Mouse (Mus musculus) gastrocnemius, adult 8-10 months (tissue): ENCODE data around the gene Sf1. TPM values are rescaled to one million over a fixed set of nuclear protein-coding genes. Genes with fewer than 3 reads are reported as not detected.

Experiments used
- DNase-seq, 2 experiments: peaks; one replicate each; pipeline ENCODE4 v3.0.0; 2022; ENCODE audit warnings: low spot score in 2 of 2
- microRNA-seq: library from miRNA; unstranded; fragments of <30 nt; microRNA quantifications from one replicate; pipeline ENCODE4 v1.2.0, GENCODE M21; 2022
- total RNA-seq, 4 experiments: library from RNA; stranded (reverse); gene quantifications; 2 replicates each; pipeline ENCODE4 v1.2.4; 2022

Sf1 gene
- total RNA-seq, 4 experiments from 2014 or later = 69.0 to 88.0 (median 73.8) TPM

DNA sequence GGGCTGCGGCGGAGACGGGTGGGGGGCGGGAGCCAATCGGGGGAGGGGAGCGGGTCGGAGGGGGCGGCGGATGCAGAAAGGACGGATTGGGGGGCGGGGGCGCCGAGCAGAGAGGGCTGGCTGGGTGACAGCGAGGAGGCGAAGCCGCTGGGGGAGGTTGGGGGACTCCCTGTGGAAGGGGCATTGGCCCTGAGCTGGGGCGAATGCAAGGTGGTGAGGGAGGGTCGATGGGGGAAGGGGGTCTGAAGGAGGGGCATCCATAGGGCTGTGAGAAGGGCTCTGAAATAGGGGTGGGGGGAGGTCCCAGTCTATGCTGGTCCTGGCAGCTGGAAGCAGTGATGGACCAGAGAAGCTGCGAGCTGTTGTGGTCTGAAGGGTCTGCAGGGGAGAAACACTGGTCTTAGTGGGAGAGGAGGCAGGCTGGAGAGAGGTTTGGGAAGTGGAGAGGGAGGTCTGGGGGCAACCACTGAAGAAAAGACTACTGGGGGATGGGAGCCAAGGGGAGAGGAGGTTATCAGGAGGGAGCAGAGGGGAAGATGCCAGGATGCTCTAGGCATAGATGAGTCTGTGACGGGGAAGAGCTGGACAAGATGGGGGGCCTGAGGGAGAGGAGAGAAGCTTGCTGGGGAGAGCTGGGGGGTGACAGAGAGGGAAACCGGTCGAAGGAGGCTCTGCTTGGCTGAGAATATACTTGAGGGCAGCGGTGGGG lies 55.6 kb downstream of the Sf1 start:
- DNase-seq = no peak

DNA sequence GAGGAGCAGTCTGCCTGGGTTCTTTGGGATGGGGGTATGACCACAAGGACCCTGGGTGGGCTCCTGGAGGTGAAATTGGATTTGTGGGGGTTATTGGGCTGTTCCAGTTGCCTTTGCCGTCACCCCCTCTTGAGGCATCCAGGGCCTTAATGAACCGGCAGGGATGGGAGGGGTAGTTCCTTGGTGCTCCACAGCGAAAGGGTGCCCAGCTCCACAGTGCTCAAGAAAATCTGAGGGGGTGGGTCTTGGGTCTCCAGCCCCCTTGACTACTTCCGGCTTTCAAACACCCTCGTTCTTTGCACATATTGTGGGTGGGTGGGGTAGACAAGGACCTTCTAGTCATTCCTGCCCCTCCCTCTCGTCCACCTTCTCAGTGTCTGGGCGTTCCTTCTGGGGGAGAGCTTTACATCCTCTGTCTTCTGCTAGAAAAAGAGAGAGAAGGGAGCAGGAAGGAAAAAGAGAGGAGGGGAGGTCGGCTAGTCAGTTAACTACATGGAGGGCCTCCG lies 56.4 kb downstream of the Sf1 start:
- no peak for DNase-seq

DNA sequence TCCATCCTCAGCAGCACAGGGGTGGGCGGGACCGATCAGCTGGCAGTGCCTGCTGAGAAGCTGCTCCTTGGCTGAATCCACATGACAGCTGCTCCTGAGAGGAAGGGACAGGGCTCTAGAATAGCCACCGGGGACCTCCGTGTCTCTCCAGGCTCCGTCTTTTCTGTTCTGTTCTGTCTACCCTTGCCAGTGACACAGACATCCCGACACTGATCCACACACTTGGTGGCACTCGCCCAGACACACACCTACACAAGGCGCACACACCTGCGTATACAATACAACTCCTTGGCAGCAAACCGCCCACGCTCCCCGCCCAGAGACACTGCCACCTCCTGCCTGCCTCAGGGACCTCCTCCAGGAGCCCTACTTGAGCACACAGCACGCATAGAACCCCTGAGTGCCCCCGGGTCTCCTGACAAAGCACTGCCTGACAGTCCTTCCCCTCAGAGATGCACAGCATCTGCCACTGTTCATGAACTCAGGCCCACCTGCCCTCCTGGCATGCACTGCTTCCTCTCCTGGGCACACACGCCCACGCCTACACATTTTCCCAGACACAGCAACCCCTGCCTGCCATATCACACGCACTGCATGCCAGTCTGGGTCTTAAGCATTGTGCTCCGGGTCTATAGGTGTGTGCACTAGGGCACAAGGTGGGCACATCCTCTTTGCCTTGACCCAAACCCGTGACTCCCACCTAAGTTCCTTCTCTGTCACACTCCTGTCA lies 57.2 kb downstream of the Sf1 start:
- no peak for DNase-seq

DNA sequence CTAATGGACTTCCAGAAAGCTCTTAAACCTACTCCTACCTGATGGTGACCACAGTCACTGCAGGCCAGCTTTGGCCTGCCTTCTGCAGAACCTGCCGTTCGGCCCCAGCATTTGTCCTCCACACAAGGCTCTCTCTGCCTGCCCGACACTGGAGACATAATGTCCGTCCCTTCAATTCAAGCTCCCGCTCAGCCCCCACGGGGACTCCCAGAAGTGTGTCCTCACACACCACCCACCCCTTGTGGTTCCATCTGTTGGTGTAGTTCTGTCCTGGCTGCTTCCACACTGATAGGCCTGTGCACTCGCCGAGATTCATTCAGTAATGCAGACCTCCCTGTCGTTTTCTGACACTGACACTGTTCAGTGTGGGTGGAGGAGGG lies 57.7 kb downstream of the Sf1 start:
- DNase-seq = no peak

DNA sequence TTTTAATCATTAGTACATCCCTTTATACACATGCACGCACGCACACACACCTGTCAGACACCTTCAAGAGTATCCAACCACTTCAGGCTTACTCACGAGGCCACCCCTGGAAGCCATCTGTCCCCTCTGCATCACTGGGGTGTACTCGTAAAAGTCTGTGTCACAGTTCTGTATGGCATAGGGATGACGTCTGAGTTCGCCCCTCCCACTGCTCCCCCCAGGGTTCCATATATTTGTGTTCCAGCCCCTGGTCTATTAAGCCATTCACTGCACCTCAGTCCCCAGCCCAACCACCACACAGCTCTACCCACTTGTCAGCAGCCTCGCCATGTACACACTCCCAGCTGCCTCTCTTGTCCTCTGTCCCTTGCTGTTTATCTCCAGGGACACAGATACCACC lies 58.5 kb downstream of the Sf1 start:
- no peak for DNase-seq

DNA sequence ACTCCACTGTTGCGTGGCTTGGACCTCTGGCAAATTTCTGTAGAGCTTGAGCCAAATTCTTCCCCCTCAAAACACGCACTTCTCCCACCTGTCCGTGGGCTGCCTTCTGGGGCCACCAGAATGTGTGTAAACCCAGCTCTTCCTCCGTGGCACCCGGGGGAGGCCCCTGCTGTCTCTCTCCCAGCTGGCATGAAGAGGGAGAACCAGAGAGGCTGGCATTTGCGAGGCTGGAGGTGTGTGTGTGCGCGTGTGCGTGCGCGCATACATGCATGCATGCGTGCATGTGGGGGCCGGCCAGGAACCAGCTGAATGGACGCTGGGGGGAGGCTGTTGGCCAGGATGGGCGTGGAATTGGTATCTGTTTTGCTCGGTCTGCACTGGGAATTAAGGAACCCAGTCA lies 59.8 kb downstream of the Sf1 start:
- no peak for DNase-seq

DNA sequence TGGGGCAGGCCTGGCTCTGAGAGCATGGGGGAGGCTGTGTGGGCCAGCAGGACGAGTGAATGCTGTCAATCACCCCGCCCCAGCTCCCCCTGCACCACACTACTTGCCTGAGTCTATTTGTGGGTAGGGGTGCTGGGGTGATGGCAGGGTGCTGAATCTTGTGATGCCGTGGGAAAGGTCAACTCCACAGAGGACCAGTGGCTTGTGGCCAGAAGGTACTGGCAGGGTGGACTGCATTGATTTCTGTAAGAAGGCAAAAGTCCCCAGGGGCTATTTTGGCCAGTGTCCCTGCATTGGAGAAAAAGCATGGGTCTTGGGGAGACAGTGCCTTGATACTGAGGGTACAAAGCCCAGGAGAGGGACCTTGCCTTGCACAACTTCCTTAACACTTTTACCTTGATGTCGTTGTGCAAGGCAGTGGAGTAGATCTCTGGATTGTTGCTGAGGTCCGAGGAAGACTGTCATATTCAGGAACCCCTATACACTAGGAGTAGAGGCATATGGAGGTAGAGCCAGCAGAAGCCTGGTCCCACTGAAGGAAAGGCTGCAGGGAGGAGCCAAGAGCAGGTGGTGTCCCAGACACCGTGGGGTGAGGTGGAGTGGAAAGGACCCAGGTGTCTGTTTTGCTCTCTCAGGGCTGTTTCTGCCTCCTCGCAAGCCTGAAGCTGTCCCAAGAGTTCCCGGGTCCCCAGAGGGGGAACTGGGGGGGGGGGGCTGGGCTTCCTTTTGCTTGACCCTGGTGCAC lies 60.8 kb downstream of the Sf1 start:
- DNase-seq = no peak

DNA sequence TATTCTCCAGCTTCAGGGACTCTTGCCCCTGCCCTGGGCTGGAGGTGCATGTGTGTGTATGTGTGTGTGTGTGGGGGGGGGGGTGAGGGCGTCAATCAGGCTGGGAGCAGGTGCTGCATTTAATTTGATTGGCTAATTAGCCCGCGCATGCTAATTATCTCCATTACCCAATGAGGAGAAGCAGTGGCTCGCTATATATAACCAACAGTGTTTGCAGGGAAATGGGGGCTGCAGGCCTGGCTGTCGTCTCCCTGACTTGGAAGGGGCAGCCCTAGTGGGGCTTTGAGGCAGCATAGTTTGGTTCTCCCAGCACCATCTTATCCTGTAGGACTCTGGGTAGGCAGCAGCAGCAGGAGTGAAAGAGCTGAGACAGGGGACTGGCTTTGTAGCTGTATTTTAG lies 62.1 kb downstream of the Sf1 start:
- no peak for DNase-seq

DNA sequence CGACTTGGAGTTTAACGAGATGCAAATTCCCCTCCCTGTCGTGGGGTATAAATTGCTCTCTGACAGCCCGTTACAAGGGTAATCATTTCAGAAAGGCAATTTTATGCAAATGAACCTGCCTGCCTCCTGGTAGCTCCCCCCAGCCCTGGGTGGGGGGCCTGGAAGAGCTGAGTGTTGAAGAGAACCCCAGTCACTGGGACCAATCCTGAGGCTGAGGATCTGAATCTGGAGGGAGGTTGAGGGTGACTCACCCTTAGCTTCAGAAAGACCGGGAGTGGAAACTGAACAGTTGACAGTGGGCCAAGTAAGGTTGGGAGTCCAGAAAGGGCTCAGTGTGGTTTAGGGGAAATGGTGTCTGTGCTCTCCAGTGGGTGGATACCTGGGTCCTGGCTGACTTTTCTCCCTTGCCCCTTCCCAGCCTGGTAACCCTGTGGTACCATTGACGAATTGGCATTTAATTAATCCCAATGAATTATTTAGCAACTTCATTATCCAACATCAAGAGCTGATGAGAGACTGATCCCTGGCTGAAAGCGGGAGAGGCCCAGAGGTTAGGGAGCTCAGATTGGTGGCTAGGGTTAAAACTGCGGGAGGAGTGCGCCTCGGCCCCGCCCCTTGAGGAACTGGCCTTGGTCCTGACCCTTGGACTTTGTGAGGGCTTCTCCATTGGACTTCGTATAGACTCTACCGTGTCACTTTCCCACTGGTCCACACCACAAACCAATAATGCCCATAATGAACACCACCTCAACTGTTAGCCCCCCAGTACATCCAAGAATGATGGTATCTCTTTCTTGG lies 63.4 kb downstream of the Sf1 start:
- no peak for DNase-seq

Small RNA genes lying within 50 kb of the gene (microRNA-seq; reads per million reads assigned to microRNA genes)
- not detected for gene Mir6989

Other genes starting within 250 kb of the Sf1 start
- gene Sac3d1, start 245.0 kb upstream of the Sf1 start, total RNA-seq = 10 to 100 TPM in 3 of 4 experiments, 1 to 10 TPM in 1; 8.8 to 11.4 (median 11.3) TPM
- gene Snx15, start 235.4 kb upstream of the Sf1 start, total RNA-seq = 10 to 100 TPM in 2 of 4 experiments, 1 to 10 TPM in 2; 8.0 to 10.9 (median 9.7) TPM
- under 1 TPM; 0.24 to 0.44 (median 0.41) TPM for gene Batf2, start 222.7 kb upstream of the Sf1 start, total RNA-seq
- gene Arl2, start 222.1 kb upstream of the Sf1 start, total RNA-seq = 10 to 100 TPM; 68.5 to 81.8 (median 69.9) TPM
- not detected for gene Majin, start 179.3 kb upstream of the Sf1 start, total RNA-seq
- not detected for gene Gpha2, start 137.3 kb upstream of the Sf1 start, total RNA-seq
- gene Ppp2r5b, start 127.8 kb upstream of the Sf1 start, total RNA-seq = 10 to 100 TPM; 34.2 to 39.2 (median 36.4) TPM
- 10 to 100 TPM; 16.5 to 18.9 (median 18.6) TPM for gene Atg2a, start 122.0 kb upstream of the Sf1 start, total RNA-seq
- gene Ehd1, start 87.0 kb upstream of the Sf1 start, total RNA-seq = 10 to 100 TPM; 24.1 to 29.2 (median 26.5) TPM
- 10 to 100 TPM in 1 of 4 experiments, 1 to 10 TPM in 3; 7.6 to 11.5 (median 8.5) TPM for gene Cdc42bpg, start 57.2 kb upstream of the Sf1 start, total RNA-seq
- gene Men1, start 28.7 kb upstream of the Sf1 start, total RNA-seq = 1 to 10 TPM; 5.3 to 7.9 (median 6.3) TPM
- 10 to 100 TPM in 1 of 4 experiments, 1 to 10 TPM in 3; 6.9 to 10.7 (median 8.0) TPM for gene Map4k2, start 22.6 kb upstream of the Sf1 start, total RNA-seq
- 1,000 to 10,000 TPM; 8,302 to 9,332 (median 8,668) TPM for gene Pygm, start 20.7 kb downstream of the Sf1 start, total RNA-seq
- gene Rasgrp2, start 35.6 kb downstream of the Sf1 start, total RNA-seq = 10 to 100 TPM in 2 of 4 experiments, 1 to 10 TPM in 2; 7.4 to 19.6 (median 11.1) TPM
- gene Nrxn2, start 55.0 kb downstream of the Sf1 start, total RNA-seq = 1 to 10 TPM in 2 of 4 experiments, under 1 TPM in 2; 0.31 to 1.8 (median 1.0) TPM
- not detected for gene Slc22a12, start 179.3 kb downstream of the Sf1 start, total RNA-seq